Mouse (Mus musculus) liver, embryonic 14.5 days (tissue): ENCODE data around the gene Psd.

Experiments
- CTCF ChIP-seq: IDR thresholded peaks from 2 replicates; pipeline ENCODE4 v1.5.1; 2016; ENCODE audit warnings: antibody characterized with exemption, low read depth, control low read depth
- EP300 ChIP-seq: IDR thresholded peaks from 2 replicates; pipeline ENCODE4 v1.6.1; 2016; ENCODE audit warnings: antibody characterized with exemption, low read depth

DNA sequence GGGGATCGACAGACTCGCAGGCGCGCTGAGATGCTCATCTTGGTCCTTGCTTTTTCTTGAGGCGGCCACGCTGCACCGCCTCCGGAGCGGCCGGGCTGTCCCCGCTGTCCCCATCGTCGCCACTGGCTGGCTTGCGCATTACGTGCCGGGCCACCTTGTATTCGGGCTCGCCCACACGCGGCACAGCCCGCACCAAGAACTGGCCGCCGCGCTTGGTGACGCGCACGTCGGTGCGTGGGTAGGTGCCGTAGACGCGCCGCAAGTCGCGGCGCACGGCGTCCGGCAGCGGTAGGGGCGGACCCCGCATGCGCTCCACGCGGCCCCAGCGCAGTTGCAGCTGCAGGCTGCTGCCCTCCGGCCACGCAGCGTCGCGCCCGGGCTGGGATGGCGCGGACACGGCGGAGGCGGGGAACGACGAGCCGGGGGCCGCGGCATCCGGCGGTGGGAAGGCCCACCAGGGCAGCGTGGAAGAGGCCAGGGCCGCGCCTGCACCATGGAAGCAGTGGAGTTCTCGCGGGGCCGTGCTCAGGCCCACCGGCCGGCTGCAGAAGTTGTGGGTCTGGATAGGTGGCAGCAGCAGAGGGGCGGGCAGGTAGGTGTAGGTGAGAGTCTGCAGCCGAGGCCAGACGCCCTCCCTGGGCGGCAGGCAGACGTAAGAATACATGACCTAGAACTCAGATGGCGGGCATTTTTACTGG, 22.0 kb upstream of the Psd start:
- TF ChIP-seq CTCF (no peak), EP300 (no peak)
